Mouse (Mus musculus) forelimb bud, embryonic 11.5 days (tissue): ENCODE results near the gene Olfr164.

Experiments
- DNase-seq: peaks from one replicate; pipeline ENCODE4 v3.0.0-alpha.2; 2012; ENCODE audit warnings: low read depth, low spot score

The Olfr164 gene

DNA sequence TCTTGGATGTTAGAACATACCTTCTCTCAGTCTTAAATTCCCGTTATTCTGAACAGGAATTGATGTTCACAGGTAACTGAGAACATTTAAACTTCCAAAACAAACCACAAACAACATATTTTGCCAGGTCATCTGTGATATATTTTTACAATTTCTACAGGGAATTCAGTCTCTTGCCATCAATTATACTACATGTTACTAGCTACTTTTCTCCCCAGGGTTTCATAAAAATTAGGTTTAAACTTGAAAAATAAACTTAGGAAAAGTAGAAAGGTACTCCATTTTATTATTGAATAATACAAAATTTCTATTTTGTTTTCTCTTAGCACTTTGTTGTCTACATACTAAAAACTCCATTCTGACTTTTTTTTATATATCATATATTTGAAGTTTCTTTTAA is at the start of gene Olfr164:
Olfr164 (minus strand) TSS at position 101 of the 400 bp plus-strand sequence.
- no peak for DNase-seq

DNA sequence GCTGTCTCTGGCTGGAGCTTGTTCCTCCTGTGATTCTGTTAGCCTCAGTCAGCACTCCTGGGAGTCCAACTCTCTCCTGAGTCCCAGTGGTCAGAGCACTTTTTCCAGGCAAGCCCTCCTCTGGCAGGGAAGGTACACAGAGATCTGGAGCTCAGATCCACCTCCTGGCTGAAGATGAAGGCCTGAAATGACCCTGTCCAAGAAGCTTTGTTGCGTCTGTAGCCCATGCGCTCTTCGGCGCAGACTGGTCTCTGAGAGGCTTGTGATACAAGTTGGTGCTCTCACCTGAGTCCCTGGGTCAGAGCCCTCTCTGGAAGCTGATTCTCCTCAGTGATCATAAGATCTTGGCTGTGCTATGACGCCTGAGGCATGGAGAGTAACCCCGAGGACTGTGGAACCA is 35.2 kb upstream of the Olfr164 start:
- no peak for DNase-seq

DNA sequence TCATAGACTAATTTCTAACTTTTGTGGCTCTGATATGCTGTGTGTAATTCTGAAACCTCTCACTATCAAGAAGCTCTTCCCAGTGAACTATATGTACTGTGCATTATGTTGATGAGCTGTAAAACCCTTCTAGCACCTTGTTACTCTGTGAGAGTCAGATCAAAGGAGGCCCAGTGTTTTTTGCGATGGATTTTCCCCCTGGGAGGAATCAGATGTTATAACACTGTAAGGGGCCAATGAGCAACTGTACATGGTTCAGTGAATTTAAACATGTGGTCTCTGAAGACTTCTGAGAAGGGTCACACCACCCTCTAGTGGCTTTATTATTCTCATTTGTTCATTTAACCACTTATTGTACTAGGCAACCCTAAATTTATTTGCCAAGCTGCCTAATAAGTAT is 50.6 kb downstream of the Olfr164 start:
- DNase-seq, result no peak

DNA sequence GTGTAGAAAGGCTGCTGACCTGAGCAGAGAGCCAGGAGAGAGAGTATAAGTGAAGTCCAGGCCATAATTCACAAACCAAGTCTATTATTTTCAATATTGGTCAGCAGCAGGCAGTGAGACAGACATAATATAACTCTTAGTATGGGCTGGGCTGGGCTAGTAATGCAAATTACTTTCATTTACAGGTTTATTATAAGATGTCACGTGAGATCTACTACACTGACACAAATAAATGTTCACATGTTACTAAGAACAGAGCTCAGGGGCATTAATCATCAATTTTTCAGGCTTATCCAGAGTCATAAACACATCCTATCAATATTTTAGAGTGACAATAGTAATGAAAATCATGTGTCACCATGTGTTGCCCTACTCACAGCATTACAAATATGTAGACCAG is 53.1 kb downstream of the Olfr164 start:
- no peak for DNase-seq

DNA sequence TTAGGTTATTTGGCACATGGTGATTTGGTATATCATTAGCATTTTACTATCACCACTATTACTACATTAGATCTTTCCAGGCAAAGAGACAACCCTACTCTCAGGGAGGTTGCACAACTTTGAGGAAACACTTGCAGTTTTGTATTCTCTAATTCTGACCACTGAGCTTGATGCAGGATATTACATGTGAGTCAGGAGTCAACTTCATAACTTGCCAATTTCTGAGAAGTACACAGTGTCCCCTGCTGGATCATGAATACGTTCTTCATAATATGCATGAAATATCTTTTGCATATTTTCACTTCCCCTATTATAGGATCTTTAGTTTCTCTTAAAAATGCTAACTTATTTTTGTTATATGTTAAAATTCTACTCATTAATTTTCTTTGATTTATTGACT is 68.0 kb downstream of the Olfr164 start:
- no peak for DNase-seq

DNA sequence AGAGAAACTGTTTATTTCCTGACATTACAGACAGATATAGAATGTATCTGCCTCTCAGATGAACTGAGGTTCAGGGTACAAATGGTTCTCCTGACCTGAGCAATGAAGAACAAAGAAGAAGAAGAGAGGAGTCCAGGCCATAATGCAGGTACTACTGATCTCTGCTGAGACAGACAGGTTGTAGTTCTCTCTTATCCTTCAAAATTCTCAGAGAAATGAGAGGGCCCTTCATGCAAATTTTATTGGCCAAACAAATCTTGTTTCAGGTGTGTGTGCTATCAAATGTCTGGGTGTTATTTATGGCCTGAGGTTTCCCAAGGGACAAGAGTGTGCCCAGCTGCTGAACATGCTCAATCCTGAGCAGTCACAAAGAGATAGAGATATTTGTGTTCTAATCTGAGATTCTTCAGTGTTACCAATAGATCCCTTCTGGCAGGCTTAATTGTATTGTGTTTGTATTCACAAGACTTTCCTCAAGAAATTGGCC is 72.3 kb downstream of the Olfr164 start:
- no peak for DNase-seq

DNA sequence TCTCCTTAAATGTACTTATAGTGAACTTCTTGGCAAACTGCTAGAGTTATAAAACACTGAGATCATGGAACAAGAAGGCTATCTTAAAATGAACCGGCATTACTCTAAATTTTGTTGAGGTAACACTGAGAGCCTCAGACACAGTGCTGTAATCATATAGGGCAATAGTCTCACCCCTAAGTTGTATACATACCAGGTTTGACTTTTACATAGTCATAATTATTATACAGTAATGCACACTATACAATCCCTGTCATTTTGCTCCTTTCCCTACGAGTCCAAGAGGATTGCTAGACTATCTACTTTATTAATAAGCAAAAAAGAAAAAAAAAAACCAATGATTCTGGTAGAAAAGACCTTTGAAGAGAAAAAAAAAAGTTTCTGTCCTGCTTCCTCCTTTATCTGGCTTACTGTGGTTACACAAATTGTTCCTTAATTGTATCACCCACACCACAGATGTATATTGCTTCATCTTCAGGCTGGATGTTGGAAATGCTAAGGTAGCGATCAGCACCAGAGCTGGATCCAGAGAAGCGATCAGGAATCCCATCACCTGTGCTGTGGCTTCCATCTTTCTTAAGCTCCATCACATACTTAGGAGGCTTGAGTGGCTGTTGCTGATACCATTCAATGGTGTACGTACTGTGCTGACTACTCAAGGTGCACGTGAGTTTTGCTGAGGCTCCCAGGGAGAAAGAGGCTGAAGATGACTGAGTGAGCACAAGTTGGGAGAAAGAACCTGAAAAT is 72.9 kb downstream of the Olfr164 start:
- DNase-seq, result no peak

DNA sequence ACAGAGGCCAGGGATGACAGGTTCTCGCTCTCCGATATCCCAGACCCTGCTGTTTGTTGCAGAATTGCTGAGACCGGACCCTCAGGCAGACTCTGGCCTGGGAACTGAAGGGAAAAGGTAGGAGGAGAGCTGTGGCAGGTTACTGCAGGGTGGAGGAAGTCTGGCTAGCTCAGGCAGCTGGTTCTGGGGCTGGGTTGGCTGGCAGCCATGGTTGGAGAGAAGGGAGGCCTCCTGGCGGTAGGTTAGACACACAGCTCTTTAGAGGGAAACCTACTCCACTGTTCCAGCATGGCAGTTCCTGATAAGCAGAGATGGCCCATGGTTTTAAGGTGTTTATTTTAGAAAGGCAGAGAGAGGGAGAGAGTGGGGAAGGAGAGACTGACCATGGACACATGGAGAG is 77.1 kb downstream of the Olfr164 start:
- DNase-seq, result no peak
